Mouse (Mus musculus) B cell, adult 62 days (primary cell): ENCODE data around the gene Abca2. TPM values are rescaled to one million over a fixed set of nuclear protein-coding genes. Genes with fewer than 3 reads are reported as not detected.

Source experiments
- total RNA-seq: library from RNA; stranded (reverse); gene quantifications from 4 replicates; pipeline ENCODE4 v1.2.4, GENCODE M21; 2023

Gene Abca2
- total RNA-seq, result 44.9 to 53.9 TPM (median 49.1 TPM) in 4 replicates

DNA sequence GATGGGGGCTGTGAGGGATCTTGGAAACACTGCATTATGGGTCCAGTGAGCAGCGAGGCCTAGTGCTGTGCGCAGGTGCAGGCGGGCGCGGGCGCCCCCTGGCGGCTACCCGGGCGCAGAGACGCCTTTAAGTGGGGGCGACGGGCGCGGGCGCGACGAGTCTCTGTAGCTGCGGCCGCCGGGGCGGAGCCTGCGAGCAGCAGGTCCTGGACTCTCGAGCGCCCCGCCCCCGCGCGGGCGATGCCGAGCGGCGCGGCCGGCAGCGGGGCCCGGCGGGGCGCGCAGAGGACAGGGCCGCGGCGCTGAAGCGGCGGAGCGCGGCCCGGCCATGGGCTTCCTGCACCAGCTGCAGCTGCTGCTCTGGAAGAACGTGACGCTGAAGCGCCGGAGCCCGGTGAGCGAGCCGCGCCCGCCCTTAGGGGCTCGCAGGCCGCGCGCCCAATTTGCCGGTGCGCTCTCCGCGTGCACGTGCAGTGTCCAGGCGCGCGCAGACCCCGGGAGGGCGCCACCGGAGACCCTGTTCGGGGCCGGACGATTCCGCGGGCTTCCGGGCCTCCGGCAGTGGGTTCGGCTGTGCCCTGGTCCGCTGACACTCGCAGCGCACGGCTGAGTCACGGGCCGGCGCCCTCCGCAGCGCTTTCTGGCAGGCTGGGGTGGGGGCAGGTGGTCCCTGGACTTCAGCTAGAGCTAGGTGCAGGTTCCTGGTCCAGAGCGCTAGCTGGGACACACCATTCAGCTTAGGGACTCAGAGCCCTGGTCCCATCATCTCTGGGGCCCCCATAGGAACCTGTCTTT is at the start of gene Abca2:
Abca2 (plus strand) TSS at position 262 of the 795 bp plus-strand sequence.

DNA sequence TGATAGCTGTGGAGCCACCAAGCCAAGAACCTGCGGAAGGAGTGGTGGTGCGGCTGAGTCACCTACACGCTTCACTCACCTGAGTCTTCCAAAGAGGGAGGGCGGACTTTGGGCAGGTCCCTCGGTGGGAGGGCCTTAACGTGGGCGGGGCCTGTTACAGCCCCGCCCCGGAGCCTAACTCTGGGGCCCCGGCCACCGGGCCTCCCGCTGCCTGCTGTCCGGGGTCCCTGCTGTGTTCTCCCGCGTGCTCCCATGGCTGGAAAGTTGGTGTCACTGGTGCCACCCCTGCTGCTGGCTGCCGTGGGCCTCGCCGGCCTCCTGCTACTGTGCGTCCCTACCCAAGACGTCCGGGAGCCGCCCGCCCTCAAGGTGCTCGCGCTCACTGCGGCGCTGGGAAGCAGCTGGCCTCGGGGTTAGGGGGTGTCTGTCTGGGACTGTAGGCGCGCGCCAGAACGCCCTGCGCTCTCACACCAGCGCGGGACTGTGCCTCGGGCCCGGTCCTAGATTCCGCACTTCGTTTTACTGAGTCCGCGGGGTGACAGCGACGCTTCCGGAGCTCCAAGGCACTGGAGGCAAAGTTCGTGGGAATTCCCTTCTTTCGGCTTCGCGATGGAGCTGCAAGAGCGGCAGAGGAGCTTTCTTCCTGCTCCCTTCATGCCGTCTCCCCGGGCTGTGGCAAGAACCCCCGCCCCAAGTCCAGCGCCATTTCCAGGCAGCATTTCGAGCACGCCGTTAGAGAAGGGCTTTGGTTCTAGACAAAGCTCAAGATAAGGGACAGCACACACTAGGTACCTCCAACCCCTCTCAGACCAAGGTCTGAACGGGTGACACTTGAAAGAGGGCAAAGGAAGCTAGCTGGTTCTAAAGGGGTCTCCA is 32.5 kb upstream of the Abca2 start, which contains the start of gene Entpd2:
Entpd2 (plus strand) TSS at position 154 of the 876 bp plus-strand sequence.

DNA sequence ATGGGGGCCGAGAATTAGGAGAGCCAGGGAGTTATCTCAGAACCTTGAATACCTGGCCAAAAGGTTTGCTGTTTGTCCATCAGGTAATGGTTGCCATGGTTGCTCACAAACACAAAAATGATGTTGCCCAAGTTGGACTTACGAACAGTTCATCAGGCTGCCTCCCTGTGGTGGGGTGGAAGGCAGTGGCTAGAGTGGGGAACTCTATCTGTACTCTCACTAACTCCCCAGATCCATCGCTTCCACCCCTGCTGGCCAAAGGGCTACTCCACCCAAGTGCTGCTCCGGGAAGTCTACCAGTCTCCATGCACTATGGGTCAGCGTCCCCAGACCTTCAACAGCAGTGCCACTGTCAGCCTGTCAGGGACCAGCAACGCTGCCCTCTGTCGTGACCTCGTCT is 29.5 kb upstream of the Abca2 start, which contains the start of gene Npdc1:
Npdc1 (plus strand) TSS at position 301 of the 400 bp plus-strand sequence.

DNA sequence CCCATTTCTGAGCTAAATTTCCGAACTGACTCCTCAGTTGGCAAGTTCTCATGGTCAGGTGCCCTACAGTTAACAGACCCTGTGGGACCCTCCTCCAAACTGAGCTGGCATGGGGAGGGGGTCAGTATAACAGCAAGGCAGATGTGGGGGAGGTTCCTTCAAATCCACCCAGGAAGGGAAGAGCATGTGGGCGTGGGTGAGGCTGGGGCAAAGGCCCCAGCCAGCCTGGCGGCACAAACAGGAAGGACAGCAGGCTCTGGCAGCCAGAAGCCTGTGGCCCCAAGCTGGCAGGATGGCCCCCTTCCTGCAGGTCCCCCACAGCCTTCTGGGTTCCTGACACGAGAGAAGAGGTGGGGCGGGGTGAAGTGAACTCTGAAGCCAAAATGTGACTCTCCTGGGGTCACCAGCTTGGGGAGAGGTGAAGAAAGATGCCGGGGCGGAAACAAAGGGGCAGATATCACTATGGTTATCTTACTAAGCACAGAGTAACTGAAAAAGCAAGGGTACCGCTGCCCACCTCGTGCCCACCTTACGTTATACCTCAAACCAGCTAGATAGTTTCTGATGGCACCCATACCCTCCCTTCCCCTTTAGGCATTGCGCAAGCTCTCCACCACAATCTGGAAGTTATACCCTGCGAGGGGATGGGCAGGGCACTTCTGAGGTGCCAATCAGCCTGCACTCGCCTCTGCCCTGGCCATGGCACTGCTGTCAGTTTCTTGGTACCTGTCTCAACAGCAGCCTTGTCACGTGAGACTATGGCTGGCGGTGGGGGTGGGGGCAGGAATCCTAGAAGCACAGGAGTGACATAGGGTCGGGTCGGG is 5.7 kb upstream of the Abca2 start, which contains the start of gene Fut7:
Fut7 (plus strand) TSS at position 681 of the 824 bp plus-strand sequence.

DNA sequence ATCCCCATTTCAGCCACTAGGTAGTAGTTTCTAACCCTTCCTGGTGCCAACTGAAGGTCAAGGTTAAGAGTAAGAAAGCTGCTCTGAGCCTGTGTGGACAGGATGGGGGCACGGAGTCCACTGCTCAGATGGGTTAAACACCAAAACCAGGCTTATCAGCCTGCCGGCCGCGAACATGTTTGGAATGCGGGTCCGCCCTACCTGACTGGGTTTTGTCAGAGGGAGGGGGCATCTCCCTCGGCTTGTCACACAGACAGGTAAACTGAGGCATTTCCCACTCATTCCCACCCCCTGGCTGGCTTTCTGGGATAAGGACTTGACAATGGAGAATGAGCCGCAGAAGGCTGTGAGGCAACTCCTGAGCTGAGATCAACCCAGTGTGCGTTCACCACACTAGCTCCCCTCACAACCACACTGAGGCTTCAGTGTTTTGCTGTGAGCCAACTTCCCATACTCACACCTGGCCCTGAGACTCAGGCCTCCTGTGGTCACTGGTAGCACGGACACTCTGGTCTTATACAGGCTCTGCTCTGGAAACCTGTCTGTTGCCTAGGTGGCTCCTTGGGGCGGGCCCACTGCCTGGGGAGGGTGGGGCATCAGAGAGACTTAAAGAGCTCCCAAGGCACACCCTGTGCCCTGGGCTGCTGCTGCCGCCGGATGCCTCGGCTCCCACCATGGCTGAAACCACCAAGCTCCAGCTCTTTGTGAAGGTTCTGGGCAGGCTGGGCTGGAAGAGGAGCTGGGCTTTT is 27.9 kb downstream of the Abca2 start, which contains the start of gene Clic3:
Clic3 (plus strand) TSS at position 634 of the 749 bp plus-strand sequence.

DNA sequence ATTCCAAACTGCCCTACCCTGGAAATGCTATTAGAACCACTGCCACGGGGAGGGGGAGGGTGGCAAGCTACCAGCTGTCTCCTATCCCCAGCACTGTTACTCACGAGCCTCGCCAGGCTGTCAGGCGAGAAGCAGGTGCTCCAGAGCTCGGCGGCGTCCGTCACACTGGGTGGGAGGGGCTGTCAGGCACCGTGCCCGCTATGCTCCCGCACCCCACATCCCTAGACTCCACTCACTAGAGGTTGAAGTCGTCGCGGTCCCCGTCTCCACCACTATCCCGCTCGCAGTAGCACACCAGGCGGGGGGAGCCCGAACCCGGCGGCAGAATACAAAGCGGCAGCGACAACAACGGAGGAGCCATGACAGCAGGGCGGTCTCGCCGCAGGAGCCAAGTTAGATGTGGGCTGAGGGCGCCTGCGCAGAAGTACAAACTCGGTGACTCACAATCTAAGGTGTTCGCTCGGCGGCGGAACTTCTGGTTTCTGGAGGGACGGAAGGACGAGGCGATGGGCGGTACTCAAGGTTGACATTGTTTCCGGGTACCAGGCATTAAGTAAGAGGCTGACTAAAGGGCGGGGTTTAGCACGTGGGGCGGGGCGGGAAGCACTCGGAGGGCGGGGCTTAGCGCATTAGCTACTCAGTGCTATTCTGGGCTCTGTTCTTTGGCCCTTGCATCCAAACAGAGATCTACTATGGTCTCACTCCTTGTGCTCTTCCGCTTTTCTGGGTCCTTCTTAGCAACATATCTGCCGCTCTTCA is 32.2 kb downstream of the Abca2 start, which contains the start of gene Paxx:
Paxx (minus strand) TSS at position 544 of the 759 bp plus-strand sequence.

DNA sequence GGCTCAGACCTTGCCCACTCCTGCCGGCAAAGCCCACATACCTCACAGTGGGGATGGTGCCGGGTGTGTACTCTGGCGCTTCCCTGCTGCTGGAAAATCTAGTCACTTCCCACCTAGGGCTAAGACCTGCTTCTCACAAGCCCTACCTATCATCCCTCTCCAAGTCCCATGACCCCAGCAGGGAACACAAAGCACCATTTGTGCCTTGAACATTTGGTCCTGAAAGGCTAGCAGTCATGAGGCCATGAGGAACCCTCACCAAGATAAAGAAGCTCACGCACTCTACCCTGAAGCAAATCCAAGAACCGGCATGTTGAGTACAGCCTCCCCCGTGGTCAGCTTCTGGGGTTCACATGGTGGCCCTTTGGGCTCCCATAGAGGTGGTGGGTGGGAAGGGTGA is 41.5 kb downstream of the Abca2 start, which contains the start of gene Ptgds:
Ptgds (minus strand) TSS at position 78 of the 400 bp plus-strand sequence.

DNA sequence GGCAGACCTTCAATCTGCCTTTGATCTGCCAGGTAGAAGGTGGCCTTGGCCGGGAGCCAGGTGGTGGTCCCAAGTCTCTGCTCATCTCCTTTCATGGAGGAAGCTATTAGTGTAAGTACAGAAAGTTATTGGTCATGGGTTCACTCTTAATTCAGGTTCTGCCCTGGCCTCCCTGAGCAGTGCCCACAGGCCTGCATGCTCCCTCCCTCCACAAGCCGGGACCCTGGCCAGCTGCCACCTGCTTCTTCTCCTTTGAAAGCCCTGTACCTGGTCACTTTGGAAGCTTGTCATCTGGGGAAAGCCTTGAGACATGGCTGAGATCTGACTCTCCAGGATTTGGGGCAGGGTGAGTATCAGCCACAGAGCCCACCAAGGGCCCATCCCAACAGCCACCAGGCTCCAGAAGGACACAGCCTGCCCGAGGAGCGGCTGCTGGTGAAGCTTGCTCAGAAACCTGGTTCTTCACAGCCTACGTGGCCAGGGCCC is 65.0 kb downstream of the Abca2 start, which contains the start of gene Lcn12:
Lcn12 (minus strand) TSS at position 436 of the 486 bp plus-strand sequence.

Other genes with a start within 250 kb of the Abca2 start
- 5.2 to 8.3 TPM (median 7.2 TPM) in 4 replicates for gene Nrarp, start 247.9 kb upstream of the Abca2 start, total RNA-seq
- 29.8 to 31.9 TPM (median 30.9 TPM) in 4 replicates for gene Tor4a, start 231.8 kb upstream of the Abca2 start, total RNA-seq
- 71.6 to 75.6 TPM (median 72.5 TPM) in 4 replicates for gene Nelfb, start 217.2 kb upstream of the Abca2 start, total RNA-seq
- gene Stpg3, start 214.1 kb upstream of the Abca2 start, total RNA-seq, result not detected in 4 replicates
- 0.89 TPM in 1 of 4 replicates, not detected in the others for gene Fam166a, start 210.0 kb upstream of the Abca2 start, total RNA-seq
- 101 to 123 TPM (median 110 TPM) in 4 replicates for gene Tubb4b, start 204.0 kb upstream of the Abca2 start, total RNA-seq
- gene Slc34a3, start 194.3 kb upstream of the Abca2 start, total RNA-seq, result not detected in 4 replicates
- not detected in 4 replicates for gene Rnf224, start 191.9 kb upstream of the Abca2 start, total RNA-seq
- gene Rnf208, start 186.4 kb upstream of the Abca2 start, total RNA-seq, result not detected in 4 replicates
- gene Cysrt1, start 186.3 kb upstream of the Abca2 start, total RNA-seq, result not detected in 4 replicates
- 4.6 to 12.8 TPM (median 6.9 TPM) in 4 replicates for gene AL732309.1, start 181.8 kb upstream of the Abca2 start, total RNA-seq
- gene Tmem203, start 173.3 kb upstream of the Abca2 start, total RNA-seq, result 18.8 to 26.6 TPM (median 24.1 TPM) in 4 replicates
- gene Tprn, start 166.1 kb upstream of the Abca2 start, total RNA-seq, result 13.6 to 20.3 TPM (median 14.4 TPM) in 4 replicates
- 30.8 to 37.7 TPM (median 35.7 TPM) in 4 replicates for gene Ssna1, start 156.3 kb upstream of the Abca2 start, total RNA-seq
- 101 to 113 TPM (median 107 TPM) in 4 replicates for gene Anapc2, start 156.2 kb upstream of the Abca2 start, total RNA-seq
- not detected in 4 replicates for gene Tmem210, start 140.6 kb upstream of the Abca2 start, total RNA-seq
- gene Lrrc26, start 138.8 kb upstream of the Abca2 start, total RNA-seq, result not detected in 4 replicates
- gene Grin1, start 109.5 kb upstream of the Abca2 start, total RNA-seq, result not detected in 4 replicates
- 39.7 to 50.0 TPM (median 47.1 TPM) in 4 replicates for gene Man1b1, start 96.4 kb upstream of the Abca2 start, total RNA-seq
- 41.2 to 46.3 TPM (median 43.4 TPM) in 4 replicates for gene Dpp7, start 72.3 kb upstream of the Abca2 start, total RNA-seq
- 22.5 to 35.7 TPM (median 25.5 TPM) in 4 replicates for gene Uap1l1, start 63.0 kb upstream of the Abca2 start, total RNA-seq
- 0.48 to 0.85 TPM in 2 of 4 replicates, not detected in the others for gene Sapcd2, start 56.4 kb upstream of the Abca2 start, total RNA-seq
- not detected in 4 replicates for gene Entpd2, start 32.8 kb upstream of the Abca2 start, total RNA-seq
- not detected in 4 replicates for gene Npdc1, start 29.4 kb upstream of the Abca2 start, total RNA-seq
- not detected in 4 replicates for gene Fut7, start 5.4 kb upstream of the Abca2 start, total RNA-seq
- gene Clic3, start 28.1 kb downstream of the Abca2 start, total RNA-seq, result 0.83 TPM in 1 of 4 replicates, not detected in the others
- 115 to 135 TPM (median 127 TPM) in 4 replicates for gene Paxx, start 32.4 kb downstream of the Abca2 start, total RNA-seq
- not detected in 4 replicates for gene Ptgds, start 41.3 kb downstream of the Abca2 start, total RNA-seq
- not detected in 4 replicates for gene Lcn12, start 65.2 kb downstream of the Abca2 start, total RNA-seq
- 64.9 to 78.2 TPM (median 70.7 TPM) in 4 replicates for gene Fbxw5, start 72.0 kb downstream of the Abca2 start, total RNA-seq
- 1.1 TPM in 1 of 4 replicates, not detected in the others for gene C8g, start 73.0 kb downstream of the Abca2 start, total RNA-seq
- 56.9 to 61.5 TPM (median 58.0 TPM) in 4 replicates for gene Traf2, start 118.2 kb downstream of the Abca2 start, total RNA-seq
- gene Edf1, start 129.1 kb downstream of the Abca2 start, total RNA-seq, result 109 to 125 TPM (median 115 TPM) in 4 replicates
- gene Mamdc4, start 146.1 kb downstream of the Abca2 start, total RNA-seq, result 0.77 to 2.4 TPM (median 1.5 TPM) in 4 replicates
- gene Phpt1, start 146.5 kb downstream of the Abca2 start, total RNA-seq, result 16.1 to 21.8 TPM (median 17.6 TPM) in 4 replicates
- gene Ajm1, start 153.1 kb downstream of the Abca2 start, total RNA-seq, result 0.24 to 0.38 TPM (median 0.37 TPM) in 3 of 4 replicates, not detected in the other
- 102 to 112 TPM (median 109 TPM) in 4 replicates for gene Rabl6, start 179.8 kb downstream of the Abca2 start, total RNA-seq
- not detected in 4 replicates for gene Ccdc183, start 189.0 kb downstream of the Abca2 start, total RNA-seq
- gene Tmem141, start 193.3 kb downstream of the Abca2 start, total RNA-seq, result 0.78 to 2.9 TPM (median 2.4 TPM) in 4 replicates
- gene Fcna, start 199.3 kb downstream of the Abca2 start, total RNA-seq, result 4.1 to 8.3 TPM (median 5.8 TPM) in 4 replicates
- gene Lcn8, start 224.4 kb downstream of the Abca2 start, total RNA-seq, result not detected in 4 replicates
- gene Lcn5, start 229.2 kb downstream of the Abca2 start, total RNA-seq, result not detected in 4 replicates
- not detected in 4 replicates for gene Lcn6, start 248.1 kb downstream of the Abca2 start, total RNA-seq